Mouse (Mus musculus): ENCODE measurements at regions not wholly inside any gene's neighbourhood (a gene's known extent, or its start where the extent isn't known, plus 50 kb on each side); places are given as distances from the start of the nearest gene placed in this dataset.

GRCm38 (mm10) chr3:157710790-157711381, 144.2 kb downstream of the Ptger3 start:
- DNase-seq (ENCODE audit: low spot score in 2 of 2) = no peak

- DNase-seq (ENCODE audit: low spot score in 2 of 2) = no peak
These were observed 133.3 kb downstream of the Ptger3 start for GRCm38 (mm10) chr3:157699961-157700360.

GRCm38 (mm10) chr3:157698529-157698928, 131.8 kb downstream of the Ptger3 start:
- no peak for DNase-seq (ENCODE audit: low spot score in 2 of 2)

- no peak for DNase-seq (ENCODE audit: low spot score in 2 of 2)
These were observed 128.7 kb downstream of the Ptger3 start for GRCm38 (mm10) chr3:157695128-157696075.
